Mouse (Mus musculus) layer of hippocampus, adult 11-12 months (tissue): ENCODE data around the gene Cdkal1.

Experiments
- DNase-seq: peaks from one replicate; pipeline ENCODE4 v3.0.0; 2022; ENCODE audit warnings: low spot score

The Cdkal1 gene

GRCm38 (mm10) chr13:29247800-29248199 lies 607.7 kb downstream of the Cdkal1 start:
- DNase-seq = no peak

- DNase-seq = no peak
Observed at GRCm38 (mm10) chr13:29235065-29235464, 620.4 kb downstream of the Cdkal1 start.

- DNase-seq = no peak
Observed at GRCm38 (mm10) chr13:29234442-29234841, 621.0 kb downstream of the Cdkal1 start.

- no peak for DNase-seq
Observed at GRCm38 (mm10) chr13:29233970-29234369, 621.5 kb downstream of the Cdkal1 start.

GRCm38 (mm10) chr13:29232681-29233080 lies 622.8 kb downstream of the Cdkal1 start:
- DNase-seq = no peak

GRCm38 (mm10) chr13:29224815-29225214 lies 630.7 kb downstream of the Cdkal1 start:
- no peak for DNase-seq

GRCm38 (mm10) chr13:29222261-29222838 lies 633.1 kb downstream of the Cdkal1 start:
- DNase-seq = no peak

- no peak for DNase-seq
Observed at GRCm38 (mm10) chr13:29221646-29222045, 633.8 kb downstream of the Cdkal1 start.

- DNase-seq = no peak
Observed at GRCm38 (mm10) chr13:29218594-29219230, 636.8 kb downstream of the Cdkal1 start.

GRCm38 (mm10) chr13:29210159-29211021 lies 645.1 kb downstream of the Cdkal1 start:
- no peak for DNase-seq

- DNase-seq = no peak
Observed at GRCm38 (mm10) chr13:29208749-29209148, 646.7 kb downstream of the Cdkal1 start.

GRCm38 (mm10) chr13:29203856-29204255 lies 651.6 kb downstream of the Cdkal1 start:
- DNase-seq = no peak

- DNase-seq = no peak
Observed at GRCm38 (mm10) chr13:29203426-29203825, 652.0 kb downstream of the Cdkal1 start.

- no peak for DNase-seq
Observed at GRCm38 (mm10) chr13:29202562-29202961, 652.9 kb downstream of the Cdkal1 start.

- DNase-seq = no peak
Observed at GRCm38 (mm10) chr13:29199679-29200078, 655.8 kb downstream of the Cdkal1 start.

GRCm38 (mm10) chr13:29196798-29197498 lies 658.5 kb downstream of the Cdkal1 start:
- no peak for DNase-seq

GRCm38 (mm10) chr13:29195722-29196121 lies 659.8 kb downstream of the Cdkal1 start:
- no peak for DNase-seq

GRCm38 (mm10) chr13:29194946-29195345 lies 660.5 kb downstream of the Cdkal1 start:
- DNase-seq = no peak

- DNase-seq = no peak
Observed at GRCm38 (mm10) chr13:29192697-29193096, 662.8 kb downstream of the Cdkal1 start.

- DNase-seq = no peak
Observed at GRCm38 (mm10) chr13:29190548-29190947, 664.9 kb downstream of the Cdkal1 start.

GRCm38 (mm10) chr13:29186748-29187147 lies 668.7 kb downstream of the Cdkal1 start:
- DNase-seq = no peak

- DNase-seq = no peak
Observed at GRCm38 (mm10) chr13:29185545-29185944, 669.9 kb downstream of the Cdkal1 start.
